Mouse (Mus musculus) adrenal gland (tissue): ENCODE data around the gene Dpysl5.
"Not testable (repeated sequence)": the region's sequence is repeated elsewhere in the genome, so short reads cannot be mapped to it uniquely, and the experiment has no call there.

Experiments
- intact Hi-C: fragments of 180-260 bp; cut with DNase I; formaldehyde crosslinking; loops from one replicate; pipeline ENCODE4 v1.15.1; 2025
- long read RNA-seq, 2 experiments: library from polyadenylated mRNA; unstranded; transcript quantifications; one replicate each; pipeline ENCODE4 v2.0.0; 2020; ENCODE audit warnings: borderline replicate concordance in 1 of 2; ENCODE audit not compliant: insufficient replicate concordance in 1 of 2

The Dpysl5 gene
- long read RNA-seq, experiment 1, result 0 reads
- long read RNA-seq, experiment 2, full-length matches to known transcripts, result 1 of 1 reads
- long read RNA-seq, experiment 2, partial matches to known transcripts, result 0 of 1 reads
- long read RNA-seq, experiment 2, other reads (novel, unspliced or antisense), result 0 of 1 reads

GRCm38 (mm10) chr5:30711147-30712001 is at the start of gene Dpysl5:
Dpysl5 (plus strand) TSS chr5:30711564.
- intact Hi-C loops, result no loop called here

- intact Hi-C loops, result no loop called here
Measured at GRCm38 (mm10) chr5:30665360-30665759, 46.0 kb upstream of the Dpysl5 start.

- intact Hi-C loops, result no loop called here
Measured at GRCm38 (mm10) chr5:30665968-30666367, 45.4 kb upstream of the Dpysl5 start.

- intact Hi-C loops, result no loop called here
Measured at GRCm38 (mm10) chr5:30666391-30667195, 44.8 kb upstream of the Dpysl5 start, which contains the start of gene Cenpa. Cenpa (plus strand) TSS chr5:30666777.

- intact Hi-C loops, result no loop called here
Measured at GRCm38 (mm10) chr5:30667215-30667614, 44.1 kb upstream of the Dpysl5 start.

GRCm38 (mm10) chr5:30667686-30668085 is 43.7 kb upstream of the Dpysl5 start:
- intact Hi-C loops, result no loop called here

GRCm38 (mm10) chr5:30668637-30669495 is 42.5 kb upstream of the Dpysl5 start:
- intact Hi-C loops, result no loop called here

GRCm38 (mm10) chr5:30669496-30669830 is 41.9 kb upstream of the Dpysl5 start:
- intact Hi-C loops, result no loop called here

GRCm38 (mm10) chr5:30670091-30670490 is 41.3 kb upstream of the Dpysl5 start:
- intact Hi-C loops, result no loop called here

GRCm38 (mm10) chr5:30674001-30674400 is 37.4 kb upstream of the Dpysl5 start:
- intact Hi-C loops, result no loop called here

GRCm38 (mm10) chr5:30676800-30677199 is 34.6 kb upstream of the Dpysl5 start:
- intact Hi-C loops, result no loop called here

- intact Hi-C loops, result not testable (repeated sequence)
Measured at GRCm38 (mm10) chr5:30678069-30678468, 33.3 kb upstream of the Dpysl5 start.

GRCm38 (mm10) chr5:30678722-30679296 is 32.6 kb upstream of the Dpysl5 start:
- intact Hi-C loops, result no loop called here

GRCm38 (mm10) chr5:30679593-30679992 is 31.8 kb upstream of the Dpysl5 start:
- intact Hi-C loops, result no loop called here

GRCm38 (mm10) chr5:30681970-30682369 is 29.4 kb upstream of the Dpysl5 start:
- intact Hi-C loops, result no loop called here

GRCm38 (mm10) chr5:30682967-30683600 is 28.3 kb upstream of the Dpysl5 start:
- intact Hi-C loops, result no loop called here

GRCm38 (mm10) chr5:30683993-30684392 is 27.4 kb upstream of the Dpysl5 start:
- intact Hi-C loops, result no loop called here

- intact Hi-C loops, result no loop called here
Measured at GRCm38 (mm10) chr5:30686781-30687180, 24.6 kb upstream of the Dpysl5 start.

GRCm38 (mm10) chr5:30700361-30701000 is 10.9 kb upstream of the Dpysl5 start:
- intact Hi-C loops, result no loop called here

- intact Hi-C loops, result not testable (repeated sequence)
Measured at GRCm38 (mm10) chr5:30701373-30701772, 10.0 kb upstream of the Dpysl5 start.
